Mouse (Mus musculus) hindbrain, postnatal 0 days (tissue): ENCODE data around the gene Galk1. TPM values are rescaled to one million over a fixed set of nuclear protein-coding genes. Genes with fewer than 3 reads are reported as not detected.
A peak's percentile ranks its signal among the peaks of the same experiment; 100 is the strongest.

Experiments used
- ATAC-seq: fragments of 200-750 bp; cut with Nextera tagmentation; 2 replicates; pipeline ENCODE4 v1.8.0; 2017; ENCODE audit warnings: mild to moderate bottlenecking, moderate TSS enrichment, moderate library complexity
- DNase-seq: peaks from one replicate; pipeline ENCODE4 v3.0.0-alpha.2; 2015; ENCODE audit warnings: low spot score
- H3K27ac ChIP-seq: fragments of 300-500 bp; sonication (generic); 2 replicates; pipeline ENCODE4 v1.5.1; 2014; ENCODE audit warnings: mild to moderate bottlenecking
- H3K27me3 ChIP-seq: fragments of 300-500 bp; sonication (generic); 2 replicates; pipeline ENCODE4 v1.6.1; 2014; ENCODE audit warnings: low read length, mixed read lengths; ENCODE audit not compliant: insufficient read depth
- H3K36me3 ChIP-seq: fragments of 300-500 bp; sonication (generic); 2 replicates; pipeline ENCODE4 v1.6.1; 2014; ENCODE audit warnings: low read length, mixed read lengths; ENCODE audit not compliant: insufficient read depth
- H3K4me1 ChIP-seq: fragments of 300-500 bp; sonication (generic); 2 replicates; pipeline ENCODE4 v1.6.1; 2014; ENCODE audit warnings: antibody characterized with exemption, low read length, mixed read lengths; ENCODE audit not compliant: insufficient read depth
- H3K4me2 ChIP-seq: fragments of 300-500 bp; sonication (generic); 2 replicates; pipeline ENCODE4 v1.6.1; 2014; ENCODE audit warnings: low read depth, mild to moderate bottlenecking, low read length, moderate library complexity, mixed read lengths
- H3K4me3 ChIP-seq: fragments of 300-500 bp; sonication (generic); 2 replicates; pipeline ENCODE4 v1.5.1; 2014; ENCODE audit warnings: low read length
- H3K9ac ChIP-seq: fragments of 300-500 bp; sonication (generic); replicated peaks from 2 replicates; pipeline ENCODE4 v1.6.1; 2014; ENCODE audit warnings: mild to moderate bottlenecking, low read length, moderate library complexity, mixed read lengths
- H3K9me3 ChIP-seq: fragments of 300-500 bp; sonication (generic); 2 replicates; pipeline ENCODE4 v1.6.1; 2016; ENCODE audit warnings: low read length, mixed read lengths
- CTCF ChIP-seq: IDR thresholded peaks from 2 replicates; pipeline ENCODE4 v1.5.1; 2016; ENCODE audit warnings: antibody characterized with exemption, control low read depth, low read depth
- WGBS: fragments of 180-500 bp; shearing (Covaris S2); extraction: QIAGEN DNeasy Blood & Tissue Kit; methylation state at CpG from one replicate; pipeline ENCODE4 v1.1.7; 2014; 5-methylcytosine and 5-hydroxymethylcytosine counted together
- polyA plus RNA-seq: library from polyadenylated mRNA; unstranded; fragments of >200 nt; fragmentation: Nextera tagmentation; extraction: Ambion mirVana; gene quantifications from 2 replicates; pipeline ENCODE4 v1.2.1, GENCODE M21; 2015
- total RNA-seq: library from RNA; depleted of rRNA; stranded (reverse); fragments of >200 nt; gene quantifications from 2 replicates; pipeline ENCODE4 v1.2.3, GENCODE M21; 2014

Galk1 gene
- total and polyA plus RNA-seq, 2 experiments from 2014 or later: 51.5 to 60.3 TPM

GRCm38 (mm10) chr11:116030898-116031845, 18.7 kb upstream of the Galk1 start:
- Histone ChIP-seq H3K9me3 (no peaks in the 10 kb centered on the region), H3K4me1 (peaks cover 8% of the 10 kb centered on the region), H3K4me2 (peak overlapping the region; percentile 60), H3K27ac (peak overlapping the region; percentile 100), H3K27me3 (no peaks in the 10 kb centered on the region), H3K36me3 (no peaks in the 10 kb centered on the region), H3K4me3 (peak overlapping the region; percentile 66), H3K9ac (peak overlapping the region; percentile 92)
- 24% methylated on average over 14 of the region's 14 CpGs for WGBS
- TF ChIP-seq CTCF: 0 out of 2 replicates have a peak, but pooled peaks have one; percentile 5
- no peak for DNase-seq
- peak; percentile 44 for ATAC-seq

- peak; percentile 97 for ATAC-seq
- WGBS: 1% methylated on average over 62 of the region's 67 CpGs
- no peak for TF ChIP-seq CTCF
Observed at GRCm38 (mm10) chr11:116030088-116030897, 17.8 kb upstream of the Galk1 start, which contains the start of gene Unk. TSS of gene Unk (plus strand) at chr11:116030322.

GRCm38 (mm10) chr11:116029086-116029865, 16.8 kb upstream of the Galk1 start:
- Histone ChIP-seq H3K27me3 (no peaks in the 10 kb centered on the region), H3K9me3 (no peaks in the 10 kb centered on the region), H3K9ac (peak overlapping the region; percentile 92), H3K27ac (peak overlapping the region; percentile 100), H3K4me1 (peaks cover 8% of the 10 kb centered on the region), H3K4me3 (peak overlapping the region; percentile 66), H3K36me3 (no peaks in the 10 kb centered on the region), H3K4me2 (peak overlapping the region; percentile 60)
- no peak for ATAC-seq
- no peak for DNase-seq
- 87% methylated on average over 6 of the region's 6 CpGs for WGBS
- TF ChIP-seq CTCF: no peak

More at GRCm38 (mm10) chr11:116030088-116030897, 17.8 kb upstream of the Galk1 start, which contains the start of gene Unk:
- H3K4me3 ChIP-seq: peak within 1 kb of the TSS; percentile 66
- H3K9ac ChIP-seq: peak within 1 kb of the TSS; percentile 92
- H3K9me3 ChIP-seq: no peaks in the 10 kb centered on the region
- DNase-seq: peak; percentile 100
- no peaks in the 10 kb centered on the region for H3K27me3 ChIP-seq
- peak within 1 kb of the TSS; percentile 60 for H3K4me2 ChIP-seq
- peak within 1 kb of the TSS; percentile 100 for H3K27ac ChIP-seq
- peaks cover 8% of the 10 kb centered on the region for H3K4me1 ChIP-seq
- H3K36me3 ChIP-seq: no peaks in the 10 kb centered on the region

DNA sequence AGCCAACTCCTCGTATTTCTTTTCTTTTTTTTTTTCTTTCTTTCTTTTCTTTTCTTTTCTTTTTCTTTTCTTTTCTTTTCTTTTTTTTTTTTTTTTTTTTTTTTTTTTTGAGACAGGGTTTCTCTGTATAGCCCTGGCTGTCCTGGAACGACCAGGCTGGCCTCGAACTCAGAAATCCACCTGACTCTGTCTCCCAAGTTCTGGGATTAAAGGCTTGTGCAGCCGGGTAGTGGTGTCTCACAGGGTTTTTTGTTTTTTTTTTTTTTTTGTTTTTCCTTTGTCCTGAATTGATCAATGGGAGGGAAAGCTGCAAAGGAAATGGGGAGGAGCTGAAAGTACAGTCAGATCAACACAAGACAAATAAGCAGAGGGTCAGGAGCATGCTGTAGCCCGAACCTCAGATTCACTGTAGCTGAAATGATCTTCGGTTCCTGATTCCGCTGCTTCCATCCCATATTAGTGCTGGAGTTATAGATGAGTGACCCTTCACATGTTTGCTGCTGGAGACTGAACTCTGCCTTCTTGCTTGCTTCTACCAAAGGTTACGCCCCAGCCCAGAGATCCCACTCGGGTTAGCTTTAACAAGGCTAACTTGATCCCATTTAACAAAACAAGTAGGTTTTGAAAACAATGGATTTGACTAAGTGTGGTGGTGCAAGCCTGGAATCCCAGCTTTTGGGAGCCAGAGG, 15.8 kb upstream of the Galk1 start:
- H3K36me3 ChIP-seq: no peaks in the 10 kb centered on the region
- no peak overlapping the region for H3K9ac ChIP-seq
- no peak for TF ChIP-seq CTCF
- H3K4me2 ChIP-seq: no peak overlapping the region
- ATAC-seq: no peak
- no peak overlapping the region for H3K27ac ChIP-seq
- whole genome bisulfite sequencing: 83% methylated on average over 9 of the region's 9 CpGs
- peaks cover 8% of the 10 kb centered on the region for H3K4me1 ChIP-seq
- no peaks in the 10 kb centered on the region for H3K27me3 ChIP-seq
- H3K9me3 ChIP-seq: no peaks in the 10 kb centered on the region
- no peak for DNase-seq
- H3K4me3 ChIP-seq: no peak overlapping the region

- DNase-seq: no peak
- TF ChIP-seq CTCF: no peak
- Histone ChIP-seq H3K4me2 (no peak within 1 kb of the TSS), H3K36me3 (no peaks in the 10 kb centered on the region), H3K4me1 (peaks cover 8% of the 10 kb centered on the region), H3K4me3 (no peak within 1 kb of the TSS), H3K9me3 (no peaks in the 10 kb centered on the region), H3K27ac (no peak within 1 kb of the TSS), H3K27me3 (no peaks in the 10 kb centered on the region), H3K9ac (no peak within 1 kb of the TSS)
- 76% methylated on average over 4 of the region's 4 CpGs for WGBS
- ATAC-seq: no peak
Observed at GRCm38 (mm10) chr11:116027756-116028155, 15.2 kb upstream of the Galk1 start, which contains the start of gene H3f3b. TSS of gene H3f3b (minus strand) at chr11:116027962.
